In genomic region chr11:114152716-114153115, GRCm38 (mm10) we compare ENCODE assay signal across 9 mouse cellular contexts.
A peak's percentile ranks its signal among the peaks of the same experiment; 100 is the strongest.
DNase-seq lines count a peak whose midpoint lies in the region; ATAC-seq and TF ChIP-seq lines count a peak whose summit lies in the region.
"Had no signal": no experiment of that assay in that cellular context is flagged by ENCODE, and none has a peak within 500 bp of the region (broad histone marks: within the 10 kb centered on the region; RNA-seq: fewer than 3 reads in every experiment).

No protein-coding gene starts in this region.

- no peak overlapping the region for H3K4me2 ChIP-seq in forebrain, postnatal 0 days (ENCODE audit: low read depth)
- H3K4me2 ChIP-seq in forebrain, embryonic 13.5 days = no peak overlapping the region
- H3K4me2 ChIP-seq: liver, embryonic 12.5 days had no signal

- ATAC-seq in forebrain, postnatal 0 days = peak; percentile 40; the same call in 1 of the 2 replicates
- ATAC-seq in forebrain, embryonic 13.5 days = no peak
- no peak for ATAC-seq in erythroid progenitor cell, adult 5-6 weeks (replicated peaks; ENCODE audit: low FRiP score, poor library complexity, severe bottlenecking)
- no peak for ATAC-seq in megakaryocyte-erythroid progenitor cell, adult 5-6 weeks (replicated peaks; ENCODE audit: low FRiP score, low TSS enrichment, poor library complexity, severe bottlenecking)
- ATAC-seq: liver, embryonic 12.5 days had no signal

- no peaks in the 10 kb centered on the region for H3K9me3 ChIP-seq in forebrain, postnatal 0 days (ENCODE audit: low read length)
- no peaks in the 10 kb centered on the region for H3K9me3 ChIP-seq in forebrain, embryonic 13.5 days (replicated peaks)
- H3K9me3 ChIP-seq: liver, embryonic 12.5 days had no signal

- 0 out of 2 replicates have a peak, but pooled peaks cover 6% of the 10 kb centered on the region for H3K4me1 ChIP-seq in forebrain, postnatal 0 days (ENCODE audit: insufficient read depth)
- H3K4me1 ChIP-seq in forebrain, embryonic 13.5 days = no peaks in the 10 kb centered on the region
- H3K4me1 ChIP-seq: liver, embryonic 12.5 days had no signal

- peak; percentile 78 for DNase-seq in forebrain, postnatal 0 days
- DNase-seq in brain, embryonic 18.5 days (ENCODE audit: low read depth, low spot score) = peak; percentile 40
- DNase-seq in layer of hippocampus, adult 9-10 months (ENCODE audit: low spot score) = peak; percentile 9
- DNase-seq in lung, postnatal 36 days = peak; percentile 41
- DNase-seq in kidney, postnatal 14 days = no peak

- H3K27me3 ChIP-seq in forebrain, postnatal 0 days (ENCODE audit: insufficient read depth, low read length) = no peaks in the 10 kb centered on the region
- H3K27me3 ChIP-seq in forebrain, embryonic 13.5 days = no peaks in the 10 kb centered on the region
- H3K27me3 ChIP-seq: liver, embryonic 12.5 days had no signal

- no peak overlapping the region for H3K9ac ChIP-seq in forebrain, postnatal 0 days
- no peak overlapping the region for H3K9ac ChIP-seq in forebrain, embryonic 13.5 days
- H3K9ac ChIP-seq: liver, embryonic 12.5 days had no signal

- H3K36me3 ChIP-seq in forebrain, postnatal 0 days (ENCODE audit: insufficient read depth) = no peaks in the 10 kb centered on the region
- no peaks in the 10 kb centered on the region for H3K36me3 ChIP-seq in forebrain, embryonic 13.5 days (ENCODE audit: poor library complexity, severe bottlenecking)
- H3K36me3 ChIP-seq: liver, embryonic 12.5 days had no signal

- H3K27ac ChIP-seq in forebrain, postnatal 0 days (ENCODE audit: low read depth, low read length) = no peak overlapping the region
- H3K27ac ChIP-seq in forebrain, embryonic 13.5 days = no peak overlapping the region
- H3K27ac ChIP-seq: liver, embryonic 12.5 days had no signal

- no peak for TF ChIP-seq CTCF in forebrain, postnatal 0 days (IDR thresholded peaks at IDR 0.05; ENCODE audit: low read depth)

- no peak overlapping the region for H3K4me3 ChIP-seq in forebrain, postnatal 0 days (ENCODE audit: low read depth, low read length)
- H3K4me3 ChIP-seq in forebrain, embryonic 13.5 days = no peak overlapping the region
- H3K4me3 ChIP-seq: liver, embryonic 12.5 days had no signal

- WGBS in forebrain, postnatal 0 days = 51% methylated on average over 15 of the region's 15 CpGs
- 81% methylated on average over 15 of the region's 15 CpGs for WGBS in forebrain, embryonic 13.5 days
